Mouse (Mus musculus) retina, postnatal 1 day (tissue): Measurements from ENCODE around the gene Gm30083.

Source experiments
- DNase-seq: peaks from one replicate; pipeline ENCODE4 v3.0.0-alpha.2; 2012

Gene Gm30083

DNA sequence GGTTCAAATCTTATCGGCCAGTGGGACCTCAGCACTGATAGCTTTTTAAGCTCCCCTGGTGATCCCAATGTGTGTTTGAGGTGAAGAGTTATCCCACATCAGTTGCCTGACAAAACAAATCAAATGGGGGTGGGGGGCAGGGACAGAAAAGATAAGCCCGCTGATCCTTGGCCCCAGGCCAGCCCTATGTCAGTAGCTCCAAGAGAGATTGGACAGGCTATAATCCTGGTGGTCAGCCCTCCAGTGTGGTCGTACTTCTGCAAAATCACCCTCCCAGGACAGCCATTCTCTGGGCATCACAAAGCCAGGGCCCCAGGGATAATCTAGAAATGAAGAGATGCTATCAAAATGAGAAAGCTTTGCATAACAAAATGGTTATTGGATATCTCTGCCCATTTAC lies 56.1 kb downstream of the Gm30083 start:
- peak; percentile 61 for DNase-seq

- DNase-seq: no peak
These were observed 56.8 kb downstream of the Gm30083 start for GRCm38 (mm10) chr14:33958186-33958585.

DNA sequence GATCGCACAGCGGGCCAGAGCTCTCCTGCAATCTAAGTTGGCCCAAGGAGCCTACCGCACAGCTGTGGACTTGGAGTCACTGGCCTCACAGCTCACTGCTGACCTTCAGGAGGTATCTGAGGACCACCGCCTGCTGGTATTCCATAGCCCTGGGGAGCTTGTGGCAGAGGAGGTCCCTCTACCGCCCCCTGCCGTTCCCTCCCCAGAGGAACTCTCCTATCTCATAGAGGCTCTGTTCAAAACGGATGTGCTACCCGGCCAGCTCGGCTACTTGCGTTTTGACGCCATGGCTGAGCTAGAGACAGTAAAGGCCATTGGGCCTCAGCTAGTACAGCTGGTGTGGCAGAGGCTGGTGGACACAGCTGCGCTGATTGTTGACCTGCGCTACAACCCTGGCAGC lies 58.9 kb downstream of the Gm30083 start:
- no peak for DNase-seq

DNA sequence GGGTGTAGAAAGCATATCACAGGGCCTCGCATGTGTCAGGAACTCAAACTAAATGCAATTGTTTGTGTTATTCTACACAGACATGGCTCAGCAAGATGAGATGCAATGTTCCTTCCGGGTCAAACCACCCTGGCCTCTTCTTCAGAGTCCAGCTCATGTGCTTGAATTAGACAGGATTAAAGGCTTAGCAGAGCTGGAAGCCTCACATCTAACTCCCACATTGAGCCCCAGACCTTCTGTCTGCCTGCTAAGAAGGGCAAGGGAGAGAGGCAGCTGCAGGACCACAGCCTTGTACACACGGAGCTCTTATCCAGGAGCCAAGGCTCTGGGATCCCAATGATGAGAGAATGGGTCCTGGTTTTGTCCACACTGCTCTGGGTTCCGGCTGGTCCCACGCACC lies 61.2 kb downstream of the Gm30083 start, which contains the start of gene Rbp3:
Gene Rbp3 (plus strand): TSS at position 243 of the 400 bp plus-strand sequence.
- peak; percentile 87 for DNase-seq

GRCm38 (mm10) chr14:33952233-33952981 lies 62.6 kb downstream of the Gm30083 start:
- DNase-seq: peak; percentile 80

DNA sequence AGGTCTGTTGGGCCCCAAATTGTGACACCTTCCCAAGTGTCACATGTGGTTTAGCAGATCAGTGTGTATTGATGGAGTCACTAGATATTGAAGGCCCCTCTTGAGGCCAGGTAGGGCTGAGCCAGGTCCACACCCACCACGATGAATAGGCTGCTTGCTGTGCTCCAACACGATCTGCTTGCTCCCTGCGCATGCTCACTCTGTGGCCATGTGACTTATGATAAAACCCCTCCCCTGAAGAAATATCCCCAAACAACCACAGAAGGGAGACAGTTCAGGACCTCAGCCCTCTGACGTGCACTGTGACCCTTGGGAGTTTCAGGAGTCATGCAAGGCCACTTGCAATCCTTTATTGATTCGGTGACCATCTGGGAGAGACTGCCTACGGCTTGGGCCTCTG lies 68.9 kb downstream of the Gm30083 start:
- DNase-seq: no peak

- DNase-seq: no peak
These were observed 72.8 kb downstream of the Gm30083 start for GRCm38 (mm10) chr14:33942222-33942621.

DNA sequence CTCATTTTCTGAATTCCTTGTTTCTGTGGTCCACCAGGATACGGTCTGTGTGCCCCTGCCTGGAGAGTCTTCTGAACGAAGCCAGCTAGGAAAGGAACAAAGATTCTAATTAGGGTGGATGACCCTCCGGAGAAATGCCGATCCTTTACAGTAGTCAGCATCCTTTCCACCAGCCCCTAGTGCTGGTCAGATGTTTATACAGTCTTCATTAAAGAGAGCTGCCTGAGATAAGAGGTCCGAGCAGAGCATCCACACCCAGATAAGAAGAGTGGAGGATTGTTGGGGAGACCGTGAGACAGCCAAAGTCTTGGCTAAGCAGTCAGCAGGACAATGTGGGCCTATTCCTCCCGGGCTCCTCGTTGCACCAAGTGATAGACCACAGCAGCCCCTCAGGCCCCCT lies 74.2 kb downstream of the Gm30083 start, which contains the start of gene Gdf2:
Gene Gdf2 (plus strand): TSS at position 301 of the 400 bp plus-strand sequence.
- no peak for DNase-seq

- DNase-seq: peak; percentile 82
These were observed 75.9 kb downstream of the Gm30083 start for GRCm38 (mm10) chr14:33939117-33939516.
